Mouse (Mus musculus) hindbrain, embryonic 11.5 days (tissue): ENCODE measurements at regions not wholly inside any gene's neighbourhood (a gene's known extent, or its start where the extent isn't known, plus 50 kb on each side); places are given as distances from the start of the nearest gene placed in this dataset.
"Not testable (repeated sequence)": the region's sequence is repeated elsewhere in the genome, so short reads cannot be mapped to it uniquely, and the experiment has no call there.

ENCODE experiments used
- ATAC-seq: fragments of 200-750 bp; cut with Nextera tagmentation; 2 replicates; pipeline ENCODE4 v1.8.0; 2017; ENCODE audit warnings: mild to moderate bottlenecking, moderate TSS enrichment, moderate library complexity; ENCODE audit not compliant: low FRiP score
- DNase-seq: peaks from one replicate; pipeline ENCODE4 v3.0.0-alpha.2; 2015; ENCODE audit warnings: low spot score
- H3K27ac ChIP-seq: fragments of 300-500 bp; sonication (generic); 2 replicates; pipeline ENCODE4 v1.5.1; 2014; ENCODE audit warnings: mild to moderate bottlenecking, low read depth, low read length
- H3K27me3 ChIP-seq: fragments of 300-500 bp; sonication (generic); 2 replicates; pipeline ENCODE4 v1.6.1; 2014; ENCODE audit warnings: mild to moderate bottlenecking, low read length, moderate library complexity, mixed read lengths; ENCODE audit not compliant: control insufficient read depth, insufficient read depth
- H3K36me3 ChIP-seq: fragments of 300-500 bp; sonication (generic); 2 replicates; pipeline ENCODE4 v1.6.1; 2014; ENCODE audit warnings: mild to moderate bottlenecking, low read length, moderate library complexity, mixed read lengths; ENCODE audit not compliant: control insufficient read depth, insufficient read depth
- H3K4me1 ChIP-seq: fragments of 300-500 bp; sonication (generic); replicated peaks from 2 replicates; pipeline ENCODE4 v1.6.1; 2014; ENCODE audit warnings: low read length, mixed read lengths; ENCODE audit not compliant: control insufficient read depth, insufficient read depth
- H3K4me2 ChIP-seq: fragments of 300-500 bp; sonication (generic); replicated peaks from 2 replicates; pipeline ENCODE4 v1.6.1; 2014; ENCODE audit warnings: mild to moderate bottlenecking, low read depth, low read length
- H3K4me3 ChIP-seq: fragments of 300-500 bp; sonication (generic); 2 replicates; pipeline ENCODE4 v1.5.1; 2014; ENCODE audit warnings: low read depth, low read length
- H3K9ac ChIP-seq: fragments of 300-500 bp; sonication (generic); 2 replicates; pipeline ENCODE4 v1.6.1; 2014; ENCODE audit warnings: low read depth, low read length
- H3K9me3 ChIP-seq: fragments of 300-500 bp; sonication (generic); 2 replicates; pipeline ENCODE4 v1.6.1; 2016; ENCODE audit warnings: low read length; ENCODE audit not compliant: control insufficient read depth
- WGBS: fragments of 180-500 bp; shearing (Covaris S2); extraction: QIAGEN DNeasy Blood & Tissue Kit; methylation state at CpG from one replicate; pipeline ENCODE4 v1.1.7; 2014; 5-methylcytosine and 5-hydroxymethylcytosine counted together

DNA sequence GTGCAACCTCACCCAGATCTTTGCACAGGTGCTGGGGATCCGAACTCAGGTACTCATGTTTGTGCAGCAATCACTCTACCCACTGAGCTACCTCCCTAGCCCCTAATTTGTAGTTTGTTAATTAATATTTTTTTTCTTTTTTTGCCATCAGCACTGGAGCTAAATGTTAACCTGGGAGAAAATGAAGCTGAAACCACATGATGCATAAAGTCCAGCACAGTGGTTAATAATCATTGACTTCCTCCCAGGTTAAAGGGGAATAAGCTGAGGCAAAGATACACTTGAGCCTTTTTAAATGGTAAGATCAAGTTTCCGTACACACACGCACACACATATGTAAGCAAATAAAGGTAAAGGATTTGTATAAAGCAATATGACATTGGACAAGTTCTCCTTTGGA is 273.0 kb upstream of the Maf start:
- ATAC-seq (no peak), DNase-seq (no peak)
- H3K4me2 ChIP-seq, result no peak overlapping the region
- no peak overlapping the region for H3K27ac ChIP-seq
- no peak overlapping the region for H3K9ac ChIP-seq
- H3K27me3 ChIP-seq, result no peaks in the 10 kb centered on the region
- no peaks in the 10 kb centered on the region for H3K36me3 ChIP-seq
- WGBS, result 90% methylated on average over 3 of the region's 3 CpGs
- no peaks in the 10 kb centered on the region for H3K4me1 ChIP-seq
- no peaks in the 10 kb centered on the region for H3K9me3 ChIP-seq
- no peak overlapping the region for H3K4me3 ChIP-seq

DNA sequence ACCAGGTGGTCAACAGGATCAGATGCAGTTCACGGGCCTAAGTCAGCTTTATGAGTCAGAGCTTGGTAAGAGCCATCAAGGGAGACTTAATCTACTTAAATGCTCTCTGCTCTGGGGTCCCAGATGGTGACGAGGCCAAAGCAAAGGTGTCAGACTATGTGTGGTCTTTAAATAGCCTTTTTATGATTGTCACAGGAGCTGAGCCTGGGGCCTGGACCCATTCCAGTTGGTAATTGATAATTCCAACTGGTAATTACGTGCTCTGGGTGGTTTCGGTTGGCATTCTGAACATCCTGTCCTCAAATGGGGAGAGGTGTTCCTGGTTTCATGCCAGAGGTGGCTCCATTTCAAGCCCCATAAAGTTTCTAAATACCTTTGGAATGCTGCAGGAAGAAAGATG is 269.6 kb upstream of the Maf start:
- no peak overlapping the region for H3K27ac ChIP-seq
- 85% methylated on average over 4 of the region's 4 CpGs for WGBS
- no peaks in the 10 kb centered on the region for H3K36me3 ChIP-seq
- no peaks in the 10 kb centered on the region for H3K27me3 ChIP-seq
- ATAC-seq (no peak), DNase-seq (no peak)
- no peaks in the 10 kb centered on the region for H3K4me1 ChIP-seq
- H3K9ac ChIP-seq, result no peak overlapping the region
- H3K4me3 ChIP-seq, result no peak overlapping the region
- no peak overlapping the region for H3K4me2 ChIP-seq
- H3K9me3 ChIP-seq, result no peaks in the 10 kb centered on the region

DNA sequence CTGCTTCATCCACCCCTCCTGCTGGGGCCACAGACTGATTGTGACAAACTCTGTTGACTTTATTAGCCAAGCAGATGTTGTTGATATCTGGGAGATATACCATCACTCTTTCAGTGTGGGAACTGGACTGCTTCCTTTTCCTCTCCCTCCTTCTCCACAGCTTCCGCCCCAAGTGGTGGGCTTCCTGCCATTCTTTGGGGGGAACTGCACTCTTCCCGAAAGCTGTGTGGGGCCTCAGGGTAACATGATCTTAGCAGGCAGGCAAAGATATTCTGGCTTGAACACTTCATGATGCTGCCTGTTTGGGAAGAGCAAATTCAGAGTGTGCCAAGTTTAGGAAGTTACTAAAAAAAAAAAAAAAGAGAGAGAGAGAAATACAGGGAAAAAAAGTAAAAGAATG is 267.1 kb upstream of the Maf start:
- Histone ChIP-seq H3K27me3 (no peaks in the 10 kb centered on the region), H3K36me3 (no peaks in the 10 kb centered on the region), H3K4me1 (no peaks in the 10 kb centered on the region), H3K9ac (no peak overlapping the region), H3K9me3 (no peaks in the 10 kb centered on the region), H3K4me2 (no peak overlapping the region), H3K4me3 (no peak overlapping the region), H3K27ac (no peak overlapping the region)
- DNase-seq (no peak), ATAC-seq (no peak)
- 75% methylated on average over 2 of the region's 2 CpGs for WGBS

DNA sequence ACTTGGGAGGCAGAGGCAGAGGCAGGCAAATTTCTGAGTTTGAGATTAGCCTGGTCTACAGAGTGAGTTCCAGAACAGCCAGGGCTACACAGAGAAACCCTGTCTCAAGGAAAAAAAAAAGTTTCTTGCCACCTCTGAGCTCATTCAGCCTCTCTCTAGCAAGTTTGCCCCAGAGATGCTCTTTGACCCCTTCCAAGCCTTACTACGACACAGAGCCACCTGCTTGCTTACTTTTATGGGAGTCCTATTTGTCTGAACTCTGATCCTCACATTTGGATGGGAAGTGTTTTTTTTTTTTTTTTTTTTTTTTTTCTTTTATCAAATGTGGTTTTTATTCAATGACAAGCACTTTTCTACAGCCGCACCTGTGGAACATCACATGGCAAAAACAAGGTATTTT is 263.8 kb upstream of the Maf start:
- not testable (repeated sequence) for H3K9ac ChIP-seq, ATAC-seq, H3K27ac ChIP-seq, H3K36me3 ChIP-seq, DNase-seq, H3K27me3 ChIP-seq, H3K4me2 ChIP-seq, H3K4me3 ChIP-seq, H3K4me1 ChIP-seq, H3K9me3 ChIP-seq
- WGBS, result 85% methylated on average over 2 of the region's 2 CpGs

DNA sequence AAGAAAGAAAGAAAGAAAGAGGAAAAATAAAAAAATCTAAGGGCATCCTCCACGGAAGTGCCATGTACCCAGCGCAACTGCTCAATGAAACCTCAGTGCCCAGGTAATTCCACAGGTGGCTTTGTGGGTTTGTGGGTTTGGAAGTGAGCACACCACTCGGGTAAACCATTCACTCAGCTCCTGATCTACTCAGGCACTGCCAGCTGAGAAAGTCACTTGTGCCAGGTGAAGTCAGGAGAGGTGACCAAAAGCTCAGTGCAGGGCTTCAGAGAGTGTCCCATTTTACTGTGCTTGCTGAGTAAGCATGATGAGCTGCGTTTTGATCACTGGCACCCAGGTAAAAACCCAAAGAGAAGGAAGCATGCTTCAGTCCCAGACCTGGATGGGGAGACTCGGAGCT is 260.5 kb upstream of the Maf start:
- no peak for DNase-seq
- Histone ChIP-seq H3K4me2 (no peak overlapping the region), H3K9me3 (no peaks in the 10 kb centered on the region), H3K9ac (no peak overlapping the region), H3K36me3 (no peaks in the 10 kb centered on the region), H3K4me1 (no peaks in the 10 kb centered on the region), H3K4me3 (no peak overlapping the region), H3K27me3 (no peaks in the 10 kb centered on the region), H3K27ac (no peak overlapping the region)
- ATAC-seq, result no peak
- 85% methylated on average over 5 of the region's 5 CpGs for WGBS

DNA sequence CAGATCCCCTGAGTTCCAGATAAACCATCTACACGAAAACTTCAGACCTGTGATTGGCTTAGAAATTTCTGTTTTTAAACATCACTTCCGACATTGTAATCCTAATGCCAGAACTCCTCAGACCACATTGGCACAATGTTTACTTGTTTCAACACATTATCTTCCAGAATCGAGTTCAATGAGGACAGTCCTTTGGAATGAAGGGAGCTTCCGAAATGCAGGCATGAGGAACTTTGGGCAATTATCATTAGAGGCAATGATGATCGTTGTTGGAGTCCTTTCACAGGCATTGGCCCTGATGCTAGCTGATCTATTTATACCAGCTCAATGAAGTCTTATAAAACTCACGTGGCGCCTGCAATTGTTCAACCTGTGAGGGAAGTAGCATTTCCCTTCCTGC is 258.4 kb upstream of the Maf start:
- no peaks in the 10 kb centered on the region for H3K36me3 ChIP-seq
- no peak overlapping the region for H3K4me3 ChIP-seq
- H3K4me1 ChIP-seq, result no peaks in the 10 kb centered on the region
- ATAC-seq (no peak), DNase-seq (no peak)
- no peaks in the 10 kb centered on the region for H3K9me3 ChIP-seq
- no peaks in the 10 kb centered on the region for H3K27me3 ChIP-seq
- WGBS, result 92% methylated on average over 7 of the region's 7 CpGs
- no peak overlapping the region for H3K4me2 ChIP-seq
- H3K27ac ChIP-seq, result no peak overlapping the region
- no peak overlapping the region for H3K9ac ChIP-seq

DNA sequence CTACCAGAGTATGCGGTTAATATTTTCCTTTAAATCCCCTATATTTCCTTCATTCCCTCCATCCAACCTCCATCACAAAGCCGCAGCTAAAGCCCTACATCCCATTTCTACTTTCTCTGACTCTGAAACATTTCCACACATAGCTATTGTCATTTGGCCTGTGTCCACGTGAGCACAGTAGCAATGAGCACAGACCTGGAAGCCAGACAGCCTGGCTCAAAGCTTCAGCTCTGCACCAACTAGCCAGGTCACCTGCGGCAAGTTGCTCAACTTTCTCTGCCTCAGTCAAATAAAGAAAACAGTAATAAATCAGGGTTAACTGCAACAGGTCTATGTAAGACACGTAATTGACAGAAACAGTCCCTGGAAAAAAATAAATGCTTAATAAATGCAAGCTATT is 247.8 kb upstream of the Maf start:
- no peaks in the 10 kb centered on the region for H3K27me3 ChIP-seq
- no peak overlapping the region for H3K4me2 ChIP-seq
- no peak for ATAC-seq
- H3K4me1 ChIP-seq, result no peaks in the 10 kb centered on the region
- no peaks in the 10 kb centered on the region for H3K36me3 ChIP-seq
- no peak overlapping the region for H3K9ac ChIP-seq
- 89% methylated on average over 5 of the region's 5 CpGs for WGBS
- H3K27ac ChIP-seq, result no peak overlapping the region
- no peak overlapping the region for H3K4me3 ChIP-seq
- no peaks in the 10 kb centered on the region for H3K9me3 ChIP-seq
- no peak for DNase-seq

DNA sequence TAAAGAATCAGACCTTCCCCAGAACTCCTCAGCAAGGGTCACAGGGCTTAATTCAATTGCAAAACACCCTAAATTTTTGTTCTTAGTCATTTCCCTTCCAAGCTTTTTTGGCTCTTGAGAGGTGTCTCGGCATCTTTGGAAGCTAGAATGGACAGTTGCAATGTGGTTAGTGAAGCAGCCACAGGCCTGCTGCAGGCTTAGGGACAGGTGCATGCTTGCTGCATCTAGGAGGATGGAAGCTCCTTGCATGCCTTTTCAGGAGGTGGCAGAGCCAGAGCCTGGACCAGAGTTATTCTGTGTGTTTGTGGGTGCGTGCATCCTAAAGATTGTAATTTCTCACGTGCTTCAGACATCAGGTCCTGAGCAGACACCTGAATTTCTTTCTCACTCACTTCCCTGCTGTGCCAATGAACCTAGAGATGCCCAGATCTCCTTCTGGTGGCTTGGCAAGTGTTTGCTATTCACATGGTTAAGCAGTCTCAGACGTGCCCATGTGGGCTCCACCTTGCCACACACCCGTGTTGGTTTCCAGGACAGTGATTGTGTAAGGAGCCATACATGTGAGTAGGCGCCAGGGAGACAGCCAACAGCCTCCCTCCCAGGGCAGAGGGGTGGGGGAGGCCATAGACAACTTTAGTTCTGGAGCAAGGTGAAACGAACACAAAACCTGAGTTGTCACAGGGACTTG is 246.3 kb upstream of the Maf start:
- ATAC-seq (no peak), DNase-seq (no peak)
- no peak overlapping the region for H3K27ac ChIP-seq
- WGBS, result 91% methylated on average over 7 of the region's 7 CpGs
- H3K27me3 ChIP-seq, result no peaks in the 10 kb centered on the region
- no peaks in the 10 kb centered on the region for H3K9me3 ChIP-seq
- no peak overlapping the region for H3K4me3 ChIP-seq
- no peak overlapping the region for H3K9ac ChIP-seq
- H3K4me2 ChIP-seq, result no peak overlapping the region
- no peaks in the 10 kb centered on the region for H3K4me1 ChIP-seq
- no peaks in the 10 kb centered on the region for H3K36me3 ChIP-seq

DNA sequence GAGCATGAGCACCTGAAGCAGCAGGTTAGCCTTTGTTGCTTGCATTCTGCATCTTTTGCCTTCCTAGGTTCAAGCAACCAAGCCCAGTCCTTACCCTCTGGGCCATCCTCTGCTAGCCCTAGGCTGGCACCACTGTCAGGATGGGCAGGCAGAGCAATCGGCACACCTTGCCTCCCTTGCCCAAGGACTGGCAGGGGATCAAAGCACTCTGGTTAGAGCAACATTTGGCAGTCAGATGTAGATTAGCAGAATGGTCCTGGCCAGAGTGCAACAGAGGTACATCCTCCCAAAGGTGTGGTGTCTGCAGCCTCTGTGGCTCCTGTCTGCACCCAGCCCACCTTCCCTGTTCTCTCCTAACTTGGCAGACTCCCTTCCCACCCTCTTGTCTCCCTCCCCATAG is 244.9 kb upstream of the Maf start:
- Histone ChIP-seq H3K27ac (no peak overlapping the region), H3K4me3 (no peak overlapping the region), H3K9me3 (no peaks in the 10 kb centered on the region), H3K36me3 (no peaks in the 10 kb centered on the region), H3K4me2 (no peak overlapping the region), H3K27me3 (no peaks in the 10 kb centered on the region), H3K4me1 (no peaks in the 10 kb centered on the region), H3K9ac (no peak overlapping the region)
- WGBS, result 91% methylated on average over 1 of the region's 1 CpGs
- ATAC-seq (no peak), DNase-seq (no peak)
